Mouse (Mus musculus): ENCODE measurements around the gene Grwd1. TPM values are rescaled to one million over a fixed set of nuclear protein-coding genes. Genes with fewer than 3 reads are reported as not detected.
"Not testable (repeated sequence)": the region's sequence is repeated elsewhere in the genome, so short reads cannot be mapped to it uniquely, and the experiment has no call there.

Grwd1 gene
- 10 to 100 TPM; 19.3 to 24.7 (median 22.3) TPM for total RNA-seq (2022)

- DNase-seq (ENCODE audit: low spot score in 2 of 2), result peak; percentile 85 to 87
Observed at GRCm38 (mm10) chr7:45830427-45831127, at the start of gene Grwd1. TSS of gene Grwd1 (minus strand) at chr7:45830944.

GRCm38 (mm10) chr7:45880531-45880930 is 49.8 kb upstream of the Grwd1 start:
- DNase-seq (ENCODE audit: low spot score in 2 of 2), result no peak

DNA sequence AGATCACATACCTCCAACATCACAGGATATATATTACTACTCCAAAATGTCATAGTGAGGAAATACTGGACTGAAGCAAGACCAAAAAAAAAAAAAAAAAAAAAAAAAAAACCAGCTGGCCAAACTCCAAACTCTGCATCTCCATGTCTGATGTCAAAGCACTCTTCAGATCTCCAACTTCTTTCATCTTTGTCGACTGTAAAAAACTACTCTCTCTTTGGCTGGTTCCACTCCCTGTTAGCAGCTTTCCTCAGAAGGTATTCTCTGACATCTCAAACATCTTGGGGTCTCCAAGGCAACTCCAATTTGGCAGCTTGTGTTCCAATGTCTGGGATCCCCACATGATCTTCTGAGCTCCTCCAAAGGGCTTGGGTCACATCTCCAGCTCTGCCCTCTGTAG is 47.5 kb upstream of the Grwd1 start, which contains the start of gene Grin2d:
Gene Grin2d, minus strand, starts transcription at position 101 of the 400 bp plus-strand sequence.
- not testable (repeated sequence) for DNase-seq (ENCODE audit: low spot score in 2 of 2)

GRCm38 (mm10) chr7:45876895-45877294 is 46.2 kb upstream of the Grwd1 start:
- DNase-seq (ENCODE audit: low spot score in 2 of 2), result no peak

- DNase-seq (ENCODE audit: low spot score in 2 of 2), result no peak
Observed at GRCm38 (mm10) chr7:45873061-45873947, 42.6 kb upstream of the Grwd1 start.

DNA sequence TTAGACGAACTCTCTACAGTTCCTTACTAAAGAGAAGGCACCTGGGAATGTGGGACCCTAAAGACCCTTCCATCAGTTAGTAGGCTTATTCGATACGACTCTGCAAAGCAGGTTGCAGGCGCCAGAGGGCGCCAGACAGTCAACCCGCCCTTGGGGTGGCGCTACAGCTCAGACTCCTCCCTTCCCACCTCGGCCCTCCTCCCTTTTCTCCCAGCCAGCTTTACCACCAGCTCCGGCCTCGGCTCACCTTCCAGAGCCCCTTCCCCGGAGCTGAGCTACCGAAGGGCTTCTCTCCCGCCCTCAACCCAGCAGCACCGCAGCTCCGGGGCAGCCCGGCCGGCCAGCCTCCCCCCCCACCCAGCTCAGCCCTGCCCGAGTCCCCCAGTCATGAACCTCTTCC is 41.9 kb upstream of the Grwd1 start, which contains the start of gene Kdelr1:
Gene Kdelr1, plus strand, starts transcription at position 149 of the 400 bp plus-strand sequence.
- DNase-seq (ENCODE audit: low spot score in 2 of 2), result peak; percentile 80 to 91

GRCm38 (mm10) chr7:45870282-45871058 is 39.7 kb upstream of the Grwd1 start:
- DNase-seq (ENCODE audit: low spot score in 2 of 2), result no peak

DNA sequence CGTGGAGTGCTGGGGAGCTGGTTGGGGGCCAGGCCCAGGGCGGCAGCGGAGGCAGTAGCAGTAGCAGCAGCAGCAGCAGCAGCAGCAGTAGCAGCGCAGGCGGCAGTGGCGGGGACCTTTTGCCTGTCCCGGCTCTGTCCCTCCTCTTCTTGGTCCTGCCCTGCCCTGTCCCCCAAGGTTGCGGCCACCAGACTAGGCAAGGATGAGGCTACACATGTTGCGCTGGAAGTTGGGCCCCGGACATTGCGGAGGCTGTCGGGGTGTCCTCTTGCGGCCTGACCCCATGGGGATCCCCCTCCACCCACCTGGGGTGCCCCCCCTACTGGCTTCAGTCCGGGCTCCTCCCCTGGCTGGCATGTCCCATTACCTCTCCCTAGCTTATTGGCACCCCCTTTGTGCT is 39.0 kb upstream of the Grwd1 start:
- no peak for DNase-seq (ENCODE audit: low spot score in 2 of 2)

- DNase-seq (ENCODE audit: low spot score in 2 of 2), result no peak
Observed at GRCm38 (mm10) chr7:45869107-45869670, 38.4 kb upstream of the Grwd1 start.

DNA sequence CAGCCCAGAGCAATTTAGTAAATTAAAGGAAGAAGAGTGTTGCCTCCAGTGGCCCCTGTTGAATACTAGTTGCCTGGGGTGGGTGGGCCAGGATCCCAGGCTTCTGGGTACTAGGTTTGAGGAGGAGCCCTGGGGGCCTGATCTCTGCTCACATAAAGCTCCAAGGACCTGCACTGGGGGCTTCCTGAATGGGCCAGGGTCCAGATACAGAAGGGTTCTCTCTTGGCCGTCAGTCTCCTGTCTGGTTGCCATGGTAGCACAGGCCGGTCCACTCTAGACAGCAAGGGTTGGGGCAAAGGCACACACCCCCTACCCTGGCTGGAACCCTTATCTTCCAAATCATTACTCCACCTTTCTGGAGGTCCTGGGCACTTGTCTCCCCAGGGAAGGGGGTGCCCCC is 37.1 kb upstream of the Grwd1 start:
- DNase-seq (ENCODE audit: low spot score in 2 of 2), result no peak

DNA sequence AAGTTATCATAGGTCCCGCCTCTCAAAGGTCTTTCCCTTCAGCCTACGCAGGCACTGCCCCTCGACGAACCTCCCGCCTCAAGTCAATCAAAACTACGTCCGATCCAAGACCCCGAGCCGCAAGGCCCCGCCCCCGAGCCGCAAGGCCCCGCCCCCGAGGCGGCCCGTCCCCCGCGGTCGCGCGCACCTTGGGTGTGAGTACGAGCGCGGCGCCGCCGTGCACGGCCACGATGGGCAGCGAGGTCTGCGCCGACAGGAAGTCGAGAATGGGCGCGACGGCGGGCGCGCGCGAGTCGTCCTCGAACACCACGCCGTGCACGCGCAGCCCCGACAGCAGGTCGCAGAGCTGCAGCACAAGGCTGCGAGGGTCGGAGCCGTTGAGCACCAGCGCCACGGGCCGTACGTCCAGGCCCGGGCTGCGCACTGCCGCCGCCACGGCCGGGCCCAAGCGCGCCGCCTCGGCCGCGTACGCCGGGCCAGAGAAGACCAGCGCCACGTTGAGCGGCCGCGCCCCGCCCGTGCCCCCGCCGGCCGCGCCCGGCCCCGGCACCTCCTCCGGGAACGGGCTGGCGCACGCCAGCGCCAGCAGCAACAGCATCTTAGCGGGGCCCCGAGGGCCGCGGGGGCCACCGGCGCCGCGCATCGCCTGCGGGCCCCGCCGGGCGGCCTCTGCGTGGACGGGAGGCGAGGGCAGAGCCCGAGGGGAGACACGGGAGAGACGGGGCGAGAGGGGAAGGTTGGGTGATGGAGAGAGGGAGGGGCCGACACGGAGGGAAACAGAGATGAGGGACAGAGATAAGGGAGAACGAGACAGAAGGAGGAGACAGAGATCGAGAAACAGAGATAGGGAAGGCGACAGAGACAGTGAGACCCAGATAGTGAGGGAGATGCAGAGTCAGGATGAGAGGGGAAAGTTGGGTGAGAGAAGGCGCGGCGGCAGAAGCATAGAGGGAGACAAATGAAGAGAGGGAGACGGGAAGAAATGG is 35.5 kb upstream of the Grwd1 start:
- DNase-seq (ENCODE audit: low spot score in 2 of 2), result peak; percentile 49 to 70

DNA sequence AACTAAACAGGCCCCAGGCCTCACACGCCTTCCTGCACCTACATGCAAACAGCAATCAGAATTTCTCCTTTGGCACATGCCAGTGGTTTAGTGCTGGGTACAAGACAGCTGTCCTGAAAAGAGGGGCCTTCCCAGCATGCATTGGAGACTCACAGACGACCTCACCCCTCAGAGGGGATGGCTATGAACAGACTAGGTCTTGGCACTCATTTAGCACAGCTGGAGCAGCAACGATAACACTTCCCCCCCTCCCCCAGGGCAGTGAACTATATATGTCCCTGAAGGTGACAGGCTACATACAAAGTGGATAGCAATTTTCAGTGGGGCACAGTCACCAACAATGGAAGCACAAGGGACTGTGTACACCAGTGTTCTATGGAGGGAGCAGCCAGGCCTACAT is 33.7 kb upstream of the Grwd1 start:
- no peak for DNase-seq (ENCODE audit: low spot score in 2 of 2)

GRCm38 (mm10) chr7:45862804-45863203 is 32.1 kb upstream of the Grwd1 start:
- DNase-seq (ENCODE audit: low spot score in 2 of 2), result no peak

DNA sequence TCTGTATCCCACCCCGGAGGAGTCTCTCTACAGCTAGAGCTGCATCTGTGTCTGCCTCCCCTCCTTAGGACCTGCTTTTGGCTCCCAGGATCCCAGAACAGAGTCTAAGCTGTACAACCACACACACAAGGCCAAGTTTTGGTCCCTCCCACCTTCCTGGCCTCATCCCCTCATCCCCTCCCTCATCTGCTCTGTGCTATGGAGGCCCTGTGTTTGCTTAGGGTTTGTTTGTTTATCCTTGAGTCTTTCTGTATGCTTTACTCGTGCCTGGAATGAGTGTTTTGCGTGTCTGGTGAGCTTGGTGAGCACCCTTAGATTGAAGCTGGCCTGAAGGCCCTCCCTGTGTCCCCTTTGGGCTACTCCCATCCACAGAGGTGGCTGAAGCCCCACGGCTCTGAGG is 28.3 kb upstream of the Grwd1 start:
- DNase-seq (ENCODE audit: low spot score in 2 of 2), result no peak

DNA sequence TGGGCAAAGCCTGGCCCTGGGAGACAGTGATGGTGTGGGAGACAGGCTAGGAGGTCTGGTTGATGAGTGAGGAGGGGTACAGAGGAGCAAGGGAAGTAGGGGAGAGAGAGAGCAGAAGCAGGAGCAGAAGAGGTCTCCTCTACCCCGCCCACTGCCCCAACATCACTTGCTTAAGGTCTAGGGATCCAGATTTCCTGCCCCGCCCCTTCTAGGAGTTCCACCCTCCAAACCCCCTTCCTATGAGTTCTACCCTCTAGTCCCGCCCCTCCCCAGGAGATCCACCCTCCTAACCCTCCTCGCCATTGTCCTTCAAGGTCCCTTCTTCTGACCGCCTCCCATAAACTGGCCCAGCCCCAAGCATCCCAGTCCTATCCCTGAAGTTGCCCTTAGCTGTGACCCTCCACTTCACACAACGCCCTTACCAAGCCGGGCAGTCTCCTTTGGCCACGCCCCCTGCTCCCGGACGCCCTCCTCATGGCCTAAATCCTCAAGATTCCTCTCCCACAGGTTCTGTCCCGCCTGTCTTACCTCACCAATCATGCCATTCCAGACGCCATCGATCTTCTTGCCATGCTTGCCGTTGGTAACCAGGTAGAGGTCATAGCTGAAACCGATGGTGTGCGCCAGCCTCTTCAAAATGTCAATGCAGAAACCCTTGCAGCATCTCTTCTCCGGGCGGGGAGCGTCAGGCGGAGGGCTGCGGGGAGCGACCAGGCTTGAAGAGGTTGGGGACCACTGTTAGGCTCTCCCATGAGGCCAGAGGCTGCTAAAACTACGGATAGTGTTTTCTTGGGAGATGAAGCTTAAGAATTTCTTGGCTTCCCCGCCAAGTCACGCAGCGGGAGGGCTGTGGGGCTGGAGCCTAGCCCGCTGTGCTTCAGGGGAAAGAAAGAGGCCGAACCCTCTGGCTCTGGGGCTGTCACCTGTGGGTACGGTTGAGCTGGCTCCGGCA is 26.5 kb upstream of the Grwd1 start:
- no peak for DNase-seq (ENCODE audit: low spot score in 2 of 2)

DNA sequence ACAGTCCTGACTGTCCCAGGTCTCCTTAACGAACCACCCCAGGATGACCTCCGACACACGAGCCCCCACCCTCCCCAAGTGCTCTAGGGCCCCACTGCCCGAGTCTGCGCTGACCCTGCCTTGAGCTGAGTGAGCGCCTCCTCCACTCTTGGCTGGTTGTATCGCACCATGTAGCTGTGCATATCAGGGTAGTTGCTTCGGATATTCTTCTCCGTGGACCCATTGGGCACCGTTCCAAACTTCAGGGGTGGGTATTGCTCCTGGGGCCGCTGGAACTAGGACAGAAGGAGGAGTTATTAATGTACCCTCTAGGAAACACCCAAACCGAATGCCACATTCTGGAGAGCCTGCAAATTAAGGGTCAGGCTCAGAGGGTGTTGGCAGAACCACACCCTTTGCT is 22.3 kb upstream of the Grwd1 start:
- no peak for DNase-seq (ENCODE audit: low spot score in 2 of 2)

- DNase-seq (ENCODE audit: low spot score in 2 of 2), result no peak
Observed at GRCm38 (mm10) chr7:45850661-45851060, 19.9 kb upstream of the Grwd1 start.

GRCm38 (mm10) chr7:45848447-45849027 is 17.8 kb upstream of the Grwd1 start:
- no peak for DNase-seq (ENCODE audit: low spot score in 2 of 2)

Measured in layer of hippocampus, adult 8-10 months (tissue).